Mouse (Mus musculus) testis, postnatal 10 days (tissue): ENCODE results near the gene Crtam.

Source experiments
- DNase-seq: peaks from one replicate; pipeline ENCODE4 v3.0.0; 2021; ENCODE audit warnings: low spot score

Crtam gene

GRCm38 (mm10) chr9:41004415-41004814 lies at the start of gene Crtam:
TSS of gene Crtam (minus strand) at chr9:41004628.
- DNase-seq: no peak

- DNase-seq: peak; percentile 62
Measured at GRCm38 (mm10) chr9:41054166-41054565, 49.7 kb upstream of the Crtam start.

GRCm38 (mm10) chr9:41053478-41053877 lies 49.0 kb upstream of the Crtam start:
- DNase-seq: no peak

- no peak for DNase-seq
Measured at GRCm38 (mm10) chr9:41051080-41051932, 46.9 kb upstream of the Crtam start.

- DNase-seq: no peak
Measured at GRCm38 (mm10) chr9:41050331-41051079, 46.1 kb upstream of the Crtam start.

- no peak for DNase-seq
Measured at GRCm38 (mm10) chr9:41049282-41049681, 44.9 kb upstream of the Crtam start.

GRCm38 (mm10) chr9:41048820-41049219 lies 44.4 kb upstream of the Crtam start:
- no peak for DNase-seq

GRCm38 (mm10) chr9:41048216-41048615 lies 43.8 kb upstream of the Crtam start:
- no peak for DNase-seq

- DNase-seq: no peak
Measured at GRCm38 (mm10) chr9:41047654-41048053, 43.2 kb upstream of the Crtam start.

GRCm38 (mm10) chr9:41044626-41045025 lies 40.2 kb upstream of the Crtam start:
- peak; percentile 90 for DNase-seq

GRCm38 (mm10) chr9:41043641-41044040 lies 39.2 kb upstream of the Crtam start:
- DNase-seq: no peak

GRCm38 (mm10) chr9:41041404-41041803 lies 37.0 kb upstream of the Crtam start:
- no peak for DNase-seq

GRCm38 (mm10) chr9:41038150-41038664 lies 33.8 kb upstream of the Crtam start:
- no peak for DNase-seq

- no peak for DNase-seq
Measured at GRCm38 (mm10) chr9:41031590-41032489, 27.4 kb upstream of the Crtam start.

- DNase-seq: no peak
Measured at GRCm38 (mm10) chr9:41029827-41030226, 25.4 kb upstream of the Crtam start.

GRCm38 (mm10) chr9:41028470-41028869 lies 24.0 kb upstream of the Crtam start:
- DNase-seq: peak; percentile 66

GRCm38 (mm10) chr9:41021690-41022089 lies 17.3 kb upstream of the Crtam start:
- DNase-seq: no peak

GRCm38 (mm10) chr9:41020486-41020885 lies 16.1 kb upstream of the Crtam start:
- no peak for DNase-seq

- DNase-seq: no peak
Measured at GRCm38 (mm10) chr9:41014512-41014911, 10.1 kb upstream of the Crtam start.

GRCm38 (mm10) chr9:41012456-41012855 lies 8.0 kb upstream of the Crtam start:
- no peak for DNase-seq

GRCm38 (mm10) chr9:41011512-41012436 lies 7.3 kb upstream of the Crtam start:
- no peak for DNase-seq
